Mouse (Mus musculus) NIH3T3 (cell line): Measurements from ENCODE around the gene Hpn.
A peak's percentile ranks its signal among the peaks of the same experiment; 100 is the strongest.

Experiments used
- DNase-seq: peaks from one replicate; pipeline ENCODE4 v3.0.0-alpha.2; 2012; ENCODE audit warnings: low read depth

Gene Hpn

DNA sequence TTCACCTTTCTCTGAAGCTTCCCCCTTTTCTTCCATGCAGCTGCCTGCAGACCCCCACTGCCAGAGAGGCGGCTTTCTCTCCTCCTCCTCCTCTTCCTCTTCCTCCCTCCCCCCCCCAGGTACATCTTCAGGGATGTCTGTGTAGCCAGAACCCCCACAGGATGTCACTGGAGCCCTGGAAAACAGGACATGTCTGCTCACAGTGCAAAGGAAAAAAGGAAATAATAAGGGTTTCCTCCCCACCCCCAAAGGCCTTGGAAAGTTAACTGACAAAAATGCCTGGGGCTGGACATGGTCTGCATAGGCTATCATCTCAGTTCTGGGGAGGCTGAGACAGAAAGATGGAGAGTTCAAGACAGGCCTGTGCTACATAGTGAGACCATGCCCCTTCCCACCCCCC, 34.0 kb downstream of the Hpn start:
- DNase-seq = no peak

DNA sequence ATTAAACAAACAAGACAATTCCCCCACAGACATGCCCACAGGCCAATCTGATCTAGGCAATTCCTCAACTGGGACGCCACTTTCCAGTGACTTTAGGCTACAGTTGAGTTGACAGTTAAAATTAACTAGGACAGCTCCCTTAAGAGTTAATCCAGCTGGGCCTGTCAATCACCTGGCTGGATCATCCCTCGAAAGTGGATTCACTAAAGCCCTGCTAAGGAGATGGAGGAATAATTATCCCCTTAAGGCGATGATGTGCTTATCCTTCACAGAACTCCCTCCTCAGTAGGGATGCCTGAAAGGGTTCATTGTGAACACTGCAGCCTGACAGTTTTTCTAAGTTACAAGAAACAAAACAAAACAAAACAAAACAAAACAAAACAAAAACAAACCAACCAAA, 34.5 kb downstream of the Hpn start:
- no peak for DNase-seq

DNA sequence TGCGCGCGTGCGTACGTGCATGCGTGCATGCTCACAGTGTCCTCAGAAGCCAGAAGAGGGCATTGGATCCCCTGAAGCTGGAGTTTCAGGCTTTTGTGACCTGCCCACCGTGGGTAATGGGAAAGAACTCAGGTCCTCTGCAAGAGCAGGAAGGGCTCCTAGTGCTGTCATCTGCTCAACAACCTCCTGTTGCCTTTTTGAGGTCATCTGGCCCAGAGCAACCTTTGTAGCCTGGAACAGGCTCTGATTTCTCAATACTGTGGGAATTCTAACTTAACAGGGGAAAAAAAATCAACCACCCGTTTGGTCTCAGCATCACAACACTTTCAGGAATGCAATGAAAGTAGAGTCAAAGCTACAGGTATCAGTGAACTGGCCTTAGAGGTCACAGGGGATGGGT, 35.4 kb downstream of the Hpn start:
- no peak for DNase-seq

DNA sequence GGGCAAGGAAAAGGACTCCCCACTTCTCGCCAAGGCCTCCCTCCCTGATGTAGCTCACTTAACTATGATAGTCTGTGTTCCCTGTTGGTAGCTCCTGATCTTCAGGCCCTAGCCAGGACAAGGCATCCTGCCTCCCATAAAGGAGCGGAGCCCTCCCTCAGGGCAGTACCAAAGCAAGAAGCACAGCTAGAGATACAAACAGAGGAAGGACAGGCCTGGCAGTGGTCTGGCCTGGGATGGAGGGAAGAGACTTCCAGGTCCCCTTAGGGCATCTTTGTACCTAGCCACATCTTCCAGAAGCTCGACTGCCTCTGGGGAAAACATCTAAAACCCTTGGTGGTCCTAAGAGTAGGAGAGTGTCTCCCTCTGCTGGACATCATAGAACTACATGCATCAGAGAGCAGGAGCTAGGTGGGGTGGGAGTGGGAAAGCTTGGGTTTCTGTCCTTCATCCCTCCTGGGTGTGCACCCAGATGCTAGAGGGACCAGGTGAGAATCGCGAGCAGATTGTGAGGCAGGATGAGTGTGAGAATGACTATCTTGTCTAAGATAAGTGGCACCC, 37.1 kb downstream of the Hpn start:
- peak; percentile 82 for DNase-seq

DNA sequence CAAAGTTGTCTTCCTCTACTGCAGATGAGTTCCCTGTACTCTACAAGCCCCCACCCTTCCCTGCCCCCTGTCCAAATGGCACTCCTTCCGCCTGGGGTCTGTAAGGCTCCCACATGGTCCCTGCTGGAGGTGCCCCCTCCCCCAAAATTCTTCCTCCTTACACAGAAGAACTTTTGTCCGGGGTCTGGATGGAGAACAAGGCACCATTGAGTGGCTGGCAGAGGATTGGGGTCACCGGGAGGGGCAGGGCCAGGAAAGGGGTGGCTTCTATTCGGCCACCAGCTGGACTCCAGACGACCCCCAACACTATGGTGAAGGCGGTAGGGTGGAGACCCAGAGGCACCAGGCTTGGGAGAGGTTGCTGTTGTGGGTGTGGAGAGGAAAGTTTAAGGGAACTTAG, 37.6 kb downstream of the Hpn start:
- no peak for DNase-seq

DNA sequence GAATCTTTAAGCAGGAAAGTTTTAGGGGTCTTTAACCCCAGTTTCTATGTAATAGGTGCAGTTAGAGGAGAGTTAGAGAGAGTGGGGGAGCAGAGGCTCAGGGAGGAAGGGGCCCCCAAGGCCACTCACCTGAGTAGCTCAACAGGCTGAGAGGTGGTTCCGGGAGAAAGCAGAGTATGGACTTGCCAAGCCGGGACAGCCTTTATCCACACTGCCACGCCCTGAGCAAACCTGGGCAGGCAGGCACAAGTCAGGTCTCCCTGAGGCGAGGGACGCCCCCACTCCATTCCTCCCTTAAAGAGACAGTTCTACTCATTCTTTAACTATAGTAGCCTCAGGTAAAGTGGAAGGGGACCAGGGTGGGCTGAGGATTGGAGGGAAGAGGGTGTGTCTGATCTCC, 38.6 kb downstream of the Hpn start, which contains the start of gene Fxyd3:
Gene Fxyd3 (minus strand): TSS at position 213 of the 400 bp plus-strand sequence.
- no peak for DNase-seq

DNA sequence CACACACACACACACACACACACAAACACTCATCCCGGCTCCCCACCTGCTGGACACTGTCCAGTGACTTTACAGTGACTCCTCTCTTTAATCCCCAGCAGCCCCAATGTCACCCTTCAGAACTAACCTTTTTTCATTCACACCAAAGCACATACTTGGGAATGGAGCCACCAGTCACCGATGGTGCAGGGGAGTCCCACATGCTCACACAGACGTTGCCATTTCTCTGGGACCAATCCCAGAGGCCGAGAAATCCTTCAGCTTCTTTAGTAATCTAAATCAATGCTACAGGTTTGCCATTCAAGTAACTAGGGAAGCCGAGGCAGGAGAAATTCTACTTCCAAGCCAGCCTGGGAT, 40.4 kb downstream of the Hpn start:
- no peak for DNase-seq

DNA sequence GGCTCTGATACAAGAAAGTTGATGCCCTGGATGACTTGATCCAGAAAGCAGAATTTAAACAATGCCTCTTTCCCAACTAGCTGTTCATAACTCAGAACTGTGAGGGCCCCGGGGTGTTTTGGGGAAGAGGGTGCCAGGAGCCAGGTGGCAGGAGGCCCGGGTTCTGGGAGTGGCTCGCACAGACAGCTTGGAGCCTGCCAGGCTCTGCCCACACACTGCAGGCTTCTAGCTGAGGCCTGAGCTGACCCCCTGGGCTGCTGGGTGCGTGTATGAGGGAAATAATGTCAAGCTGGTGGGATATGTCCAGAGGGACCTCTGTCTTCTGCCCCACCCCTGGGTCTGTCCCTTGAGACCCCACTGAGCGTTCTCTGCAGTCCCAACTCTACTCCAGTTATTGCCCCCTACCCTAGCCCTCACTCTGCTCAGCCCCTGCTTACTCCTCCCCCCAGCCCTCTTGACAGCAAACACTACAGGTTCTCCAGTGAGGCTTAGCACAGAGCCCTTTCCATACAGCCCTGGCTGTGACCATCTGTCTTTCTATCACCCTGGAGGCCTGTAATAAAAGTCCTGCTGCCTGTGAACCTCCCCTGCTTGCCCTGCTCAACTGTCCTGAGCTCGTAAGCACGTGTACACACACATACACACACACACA, 40.9 kb downstream of the Hpn start:
- DNase-seq = no peak

DNA sequence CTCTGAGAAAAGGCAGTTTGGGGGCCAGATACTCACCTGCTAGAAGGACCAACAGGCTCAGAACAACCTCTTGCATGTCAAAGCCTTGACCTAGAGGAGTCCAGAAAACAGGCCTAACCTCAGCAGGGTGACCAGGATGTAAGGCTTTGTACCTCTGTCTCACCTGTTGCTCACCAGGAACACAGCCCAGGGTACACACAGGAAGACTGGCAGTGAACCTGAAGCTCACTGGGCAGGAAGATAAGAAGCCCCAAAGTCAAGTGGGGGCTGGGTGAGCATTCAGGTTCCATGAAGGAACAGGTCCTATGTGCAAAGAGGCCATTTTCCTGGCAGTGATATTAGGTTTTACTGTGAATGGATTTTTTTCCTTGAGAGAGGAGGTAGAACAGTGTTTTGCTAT, 41.5 kb downstream of the Hpn start:
- DNase-seq = no peak

DNA sequence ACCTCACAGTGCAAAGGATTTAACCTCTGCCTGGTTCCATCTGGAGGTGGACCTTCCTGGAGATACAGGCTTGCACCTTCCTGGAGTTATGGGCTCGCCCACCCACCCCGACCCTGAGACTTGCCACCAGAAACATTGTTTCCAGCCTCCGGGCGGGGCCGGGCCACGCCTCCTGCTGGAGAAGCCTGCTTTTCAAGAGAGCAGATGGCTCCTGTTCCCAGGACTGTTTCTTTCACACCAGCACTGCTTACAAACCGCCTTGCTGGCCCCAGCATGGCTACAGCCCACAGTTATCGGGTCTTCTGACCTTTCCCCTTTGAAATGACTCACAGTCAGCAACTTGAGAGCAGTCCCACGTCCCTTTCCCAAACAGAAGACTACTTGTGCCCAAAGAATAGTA, 42.8 kb downstream of the Hpn start:
- DNase-seq = no peak

DNA sequence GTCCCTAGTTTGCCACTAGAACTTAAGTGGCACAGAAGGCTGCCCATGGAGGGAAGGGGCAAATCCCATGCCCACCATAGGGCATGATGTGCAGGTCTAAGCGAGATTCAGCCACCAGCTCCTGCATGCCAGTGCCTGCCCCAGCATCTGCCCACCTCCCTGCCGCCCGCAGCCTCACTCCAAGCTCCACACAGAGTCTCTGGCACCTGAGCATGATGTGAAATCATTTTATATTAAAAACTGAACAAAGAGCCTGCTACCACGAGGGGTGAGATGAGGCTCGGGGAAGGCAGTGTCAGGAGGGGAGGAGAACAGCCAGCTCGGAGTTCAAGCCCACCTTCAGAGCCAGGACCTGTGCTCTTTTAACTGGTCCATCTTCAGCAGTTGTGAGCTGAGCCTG, 44.8 kb downstream of the Hpn start:
- DNase-seq = no peak

DNA sequence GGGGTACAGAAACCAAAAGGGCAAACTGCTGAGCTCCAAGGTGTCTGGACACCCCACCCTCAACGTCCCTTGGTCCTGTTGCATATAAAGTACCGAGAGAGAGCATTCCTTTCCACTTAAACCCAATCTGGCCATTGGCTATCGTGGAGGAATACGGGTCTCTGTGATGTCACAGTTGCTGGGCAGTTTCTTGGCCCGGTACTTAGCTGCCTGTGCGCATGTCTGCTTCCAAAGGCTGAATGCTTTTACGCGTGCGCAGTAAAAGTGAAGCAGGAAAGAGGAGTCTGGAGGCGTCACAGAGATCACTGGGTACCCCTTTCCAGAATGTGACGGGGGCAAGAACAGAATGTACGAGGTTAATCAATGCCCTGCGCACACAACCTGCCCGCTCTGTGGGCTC, 45.6 kb downstream of the Hpn start:
- DNase-seq = no peak

DNA sequence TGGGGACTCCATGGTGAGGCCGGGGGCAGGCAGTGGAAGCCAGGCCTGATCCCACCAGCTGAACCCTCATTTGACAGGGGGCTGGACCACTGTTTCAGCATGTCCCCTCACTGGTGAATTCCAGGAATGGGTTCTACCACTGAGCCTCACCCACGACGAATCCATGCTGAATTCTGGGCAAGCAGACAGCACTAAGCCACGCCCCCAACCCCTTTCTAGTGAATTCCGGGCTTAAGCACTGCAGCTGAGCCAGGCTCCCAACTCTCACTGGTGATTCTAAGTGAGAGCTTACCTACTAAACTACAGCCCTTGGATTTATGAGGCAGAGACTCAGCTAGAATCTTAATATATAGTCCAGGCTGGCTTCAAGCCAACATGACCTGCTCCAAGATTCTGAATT, 47.3 kb downstream of the Hpn start:
- DNase-seq = peak; percentile 64

DNA sequence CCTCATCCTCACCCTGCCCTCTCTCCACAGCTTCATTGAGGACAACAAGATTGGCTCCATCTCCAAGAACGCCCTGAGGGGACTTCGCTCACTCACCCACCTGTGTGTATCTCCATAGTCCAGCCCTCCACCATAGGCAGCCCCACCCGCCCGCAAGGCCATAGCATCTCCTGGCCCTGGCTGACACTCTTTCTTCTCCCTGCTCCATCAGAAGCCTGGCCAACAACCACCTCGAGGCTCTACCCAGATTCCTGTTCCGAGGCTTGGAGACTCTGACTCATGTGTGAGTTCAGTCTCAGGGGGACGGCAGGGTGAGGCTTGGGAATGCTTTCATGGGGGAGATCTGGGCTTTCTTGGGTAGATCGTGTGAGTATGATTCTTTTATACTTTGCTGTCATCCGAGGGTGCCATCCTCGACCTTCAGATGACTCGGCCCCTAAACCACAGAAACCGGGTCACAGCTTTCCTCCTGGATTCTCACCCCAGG, 52.0 kb downstream of the Hpn start:
- DNase-seq = peak; percentile 81

DNA sequence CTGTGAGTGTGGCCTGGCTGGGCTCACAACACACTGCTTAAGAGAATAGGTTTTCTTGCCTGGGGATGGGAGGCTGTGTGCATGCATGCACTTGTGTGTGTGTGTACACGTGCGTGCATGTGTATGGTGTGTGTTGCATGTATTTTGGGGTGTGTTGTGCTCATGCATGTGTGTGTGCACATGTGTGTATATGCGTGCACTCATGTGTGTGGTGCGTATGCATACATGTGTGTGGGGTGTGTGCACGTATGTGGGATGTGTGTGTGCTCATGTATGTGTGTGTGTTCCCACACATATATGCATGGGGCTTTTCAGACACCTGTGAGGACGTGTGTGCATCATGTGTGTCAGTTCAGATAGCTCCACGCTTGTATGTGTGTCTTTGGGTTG, 54.5 kb downstream of the Hpn start:
- no peak for DNase-seq

DNA sequence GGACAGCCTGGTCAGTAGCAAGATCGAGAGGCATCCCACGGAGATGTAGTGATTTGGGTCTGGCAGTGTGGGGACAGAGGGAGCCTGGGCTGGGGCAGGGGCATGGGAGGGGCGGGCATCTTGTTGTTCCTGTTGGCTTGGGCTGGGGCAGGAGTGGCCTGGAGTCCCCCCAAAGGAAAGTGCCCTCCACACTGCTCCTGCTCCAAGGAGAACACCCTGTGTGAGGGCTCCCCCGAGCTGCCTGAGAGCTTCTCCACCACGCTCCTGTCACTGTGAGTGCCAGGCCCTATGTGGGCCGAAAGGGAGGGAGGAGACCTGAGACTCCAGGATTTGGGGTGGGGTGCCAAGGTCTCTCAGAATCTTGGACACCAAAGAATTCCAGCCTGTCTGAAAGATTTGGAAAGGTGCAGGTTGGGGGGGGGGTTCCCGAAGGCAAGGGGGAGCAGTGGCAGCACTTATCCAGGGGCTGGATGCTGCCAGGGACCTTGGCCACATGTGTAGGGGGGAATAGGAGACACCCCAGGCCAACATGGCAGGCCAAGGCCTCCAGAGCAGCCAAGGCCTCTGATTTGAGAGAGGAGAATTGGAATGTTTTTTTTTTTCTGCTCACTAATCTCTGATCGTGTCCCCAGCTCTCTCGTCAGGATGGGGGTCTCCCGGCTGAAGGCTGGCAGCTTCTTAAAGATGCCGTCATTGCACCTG, 55.0 kb downstream of the Hpn start:
- DNase-seq = no peak

DNA sequence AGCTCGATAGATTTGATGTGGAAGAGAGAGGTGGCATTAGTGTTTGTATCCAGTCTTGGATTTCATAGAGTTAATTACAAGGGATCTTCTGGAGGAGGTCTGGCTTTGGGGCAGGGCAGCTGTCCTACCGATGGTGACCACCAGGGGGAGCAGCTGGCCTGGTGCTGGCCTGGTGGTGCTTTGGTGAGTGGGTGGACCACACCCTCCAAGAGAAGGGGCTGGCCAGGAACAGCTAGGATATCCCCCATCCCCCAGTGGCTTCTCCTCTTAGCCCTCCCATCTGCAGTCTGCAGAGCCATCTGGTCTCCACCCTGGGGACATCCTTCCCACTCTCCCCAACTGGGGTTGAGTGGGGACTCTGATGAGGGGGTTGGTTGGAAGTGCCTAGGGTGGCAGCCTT, 56.0 kb downstream of the Hpn start, which contains the start of gene Lgi4:
Gene Lgi4 (plus strand): TSS at position 235 of the 400 bp plus-strand sequence.
- peak; percentile 85 for DNase-seq

DNA sequence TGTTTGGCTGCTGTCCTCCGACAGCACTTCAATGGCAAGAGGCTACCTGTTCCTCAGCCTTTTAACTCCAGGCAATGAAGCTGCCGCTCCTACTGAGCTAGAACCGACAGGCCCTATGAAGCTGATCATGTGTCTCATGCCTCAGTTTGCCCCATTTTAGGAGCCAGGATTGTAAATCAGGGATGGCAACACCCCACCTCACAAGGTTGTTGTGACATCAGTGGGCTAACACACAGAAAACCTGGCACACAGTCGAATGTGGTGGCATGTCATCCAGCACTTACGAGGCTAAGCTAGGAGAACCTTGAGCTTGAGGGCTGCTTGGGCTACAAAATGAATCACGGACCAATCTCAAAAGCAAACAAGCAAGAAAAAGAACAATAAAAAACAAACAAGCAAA, 56.9 kb downstream of the Hpn start:
- no peak for DNase-seq

DNA sequence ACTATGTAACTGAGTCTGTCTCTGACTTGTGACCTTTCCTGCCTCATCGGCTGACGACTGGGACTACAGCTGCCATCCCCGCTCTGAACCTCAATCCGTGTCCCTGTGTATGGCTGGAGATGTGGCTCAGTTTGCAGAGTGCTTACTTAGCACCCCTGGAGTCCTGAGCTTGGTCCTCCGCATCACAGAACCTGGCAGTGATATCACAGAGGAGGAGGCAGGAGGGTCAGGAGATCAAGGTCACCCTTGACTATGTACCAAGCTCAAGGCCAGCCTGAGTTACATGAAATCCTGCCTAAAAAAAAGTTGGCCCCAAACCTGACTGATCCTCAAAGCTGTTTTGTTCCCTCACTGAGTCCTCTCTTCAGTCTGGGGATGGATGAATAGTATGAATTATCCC, 57.4 kb downstream of the Hpn start:
- no peak for DNase-seq

DNA sequence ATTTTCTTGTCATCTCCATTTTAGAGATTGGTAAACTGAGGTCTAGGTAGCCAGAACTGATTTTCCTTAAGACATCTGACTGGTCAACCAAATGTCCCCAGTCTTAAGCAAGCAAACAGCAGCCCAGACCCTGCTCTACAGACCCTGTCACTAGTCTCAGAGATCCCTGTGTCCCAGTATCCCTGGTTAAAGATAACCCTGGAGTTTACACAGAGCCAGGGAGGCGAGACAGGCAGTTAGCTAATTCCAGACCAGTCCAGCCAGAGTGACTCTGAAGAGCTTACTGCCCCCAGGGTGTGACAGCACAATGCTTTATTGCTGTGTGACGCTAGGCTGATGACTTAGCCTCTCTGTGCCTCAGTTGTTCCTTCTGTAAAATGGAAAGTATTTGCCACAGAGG, 58.0 kb downstream of the Hpn start, which contains the start of gene Fxyd1:
Gene Fxyd1 (minus strand): TSS at position 129 of the 400 bp plus-strand sequence.
- no peak for DNase-seq

DNA sequence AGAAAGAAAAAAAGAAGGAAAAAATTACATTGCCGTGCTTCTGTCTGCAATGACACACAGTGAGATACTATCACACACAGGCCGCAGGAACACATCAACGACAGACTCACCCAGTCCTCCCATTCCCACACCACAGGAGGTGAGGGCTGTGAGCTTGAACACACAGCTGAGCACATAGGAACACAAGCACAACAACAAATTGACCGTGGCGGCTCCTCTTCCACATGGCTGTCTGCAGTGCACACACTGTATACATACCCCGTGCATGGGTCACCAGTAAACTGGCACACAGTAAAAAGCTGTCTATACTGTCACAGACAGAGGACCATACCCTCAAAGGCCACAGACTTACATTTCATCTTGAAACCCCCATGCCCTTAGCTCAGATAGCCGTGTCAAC, 58.6 kb downstream of the Hpn start:
- DNase-seq = no peak

DNA sequence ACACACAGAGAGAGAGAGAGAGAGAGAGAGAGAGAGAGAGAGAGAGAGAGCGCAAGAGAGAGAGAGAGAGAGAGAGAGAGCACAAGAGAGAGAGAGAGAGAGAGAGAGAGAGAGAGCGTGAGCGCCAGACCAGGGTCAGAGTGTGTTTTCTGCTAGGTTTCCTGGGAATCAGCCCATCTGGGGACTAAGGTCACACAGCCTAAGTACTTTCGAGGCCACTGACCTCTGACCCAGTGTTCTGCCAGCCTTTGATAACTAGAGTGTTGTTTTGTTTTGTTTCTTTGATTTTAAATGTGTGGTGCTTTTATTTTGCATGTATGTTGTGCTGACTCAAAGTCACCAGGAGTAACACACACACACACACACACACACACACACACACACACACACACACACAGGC, 59.2 kb downstream of the Hpn start:
- DNase-seq = no peak

DNA sequence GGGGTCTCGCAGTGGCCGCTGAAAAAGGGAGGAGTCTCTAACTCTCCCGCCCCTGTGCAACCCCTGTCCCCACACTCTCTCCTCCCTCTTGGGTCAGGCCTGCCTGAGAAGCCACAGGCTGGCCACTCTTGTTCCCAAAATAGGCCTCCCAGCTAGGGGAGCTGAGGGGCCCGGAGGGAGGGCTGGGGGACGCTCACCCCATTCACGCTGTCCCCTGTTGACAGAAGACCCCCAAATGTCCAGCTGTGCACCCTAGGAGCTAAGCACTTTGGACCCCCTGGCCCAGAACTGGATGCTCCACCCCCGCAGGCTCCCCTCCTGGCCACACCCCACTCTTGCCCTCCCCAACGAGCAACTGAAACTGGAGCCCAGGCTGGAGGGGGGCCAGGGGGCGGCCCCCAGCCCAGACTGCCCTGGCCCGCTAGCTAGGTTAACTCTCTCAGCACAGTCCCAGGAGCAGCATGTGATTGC, 59.7 kb downstream of the Hpn start:
- peak; percentile 72 for DNase-seq
